Mouse (Mus musculus) frontal cortex, postnatal 25 days (tissue): ENCODE data around the gene St5.

Experiments
- DNase-seq, 2 experiments: peaks; one replicate each; pipeline ENCODE4 v3.0.0; 2022; ENCODE audit warnings: low spot score in 2 of 2

St5 gene

DNA sequence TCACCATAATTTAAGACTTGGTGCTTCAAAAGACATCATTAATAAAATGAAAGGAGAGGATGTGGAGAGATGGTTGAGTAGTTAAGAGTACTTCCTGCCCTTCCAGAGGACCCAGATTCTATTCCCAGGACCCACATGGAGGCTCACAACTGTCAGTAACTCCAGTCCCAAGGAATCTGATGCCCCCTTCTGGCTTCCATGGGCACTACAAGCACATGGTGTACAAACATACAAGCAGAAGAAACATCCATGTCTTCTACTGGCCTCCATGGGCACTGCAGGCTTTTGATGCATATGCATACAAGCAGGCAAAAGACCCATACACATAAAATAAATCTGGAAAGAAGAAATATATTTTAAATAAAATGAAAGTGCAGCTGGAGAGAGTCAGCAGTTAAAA is 3.2 kb downstream of the St5 start:
- DNase-seq = no peak

DNA sequence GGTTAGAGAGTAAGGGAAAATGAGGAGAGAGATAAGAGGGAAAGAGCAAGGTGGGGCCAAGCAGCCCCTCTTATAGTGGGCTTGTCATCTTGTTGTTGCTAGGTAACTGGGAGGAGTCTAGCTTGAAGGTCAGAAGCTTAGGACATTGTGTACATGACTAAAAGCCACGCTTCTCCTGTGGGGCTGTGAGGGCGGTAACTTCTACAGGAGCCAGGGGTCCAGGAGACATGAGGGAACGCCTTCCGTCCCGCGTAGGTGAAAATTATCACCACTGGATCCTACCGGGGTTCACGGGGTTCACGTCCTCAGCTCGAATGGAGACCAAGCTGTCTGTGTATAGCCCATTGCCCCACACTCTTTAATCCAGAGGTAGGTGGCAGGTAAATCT is 8.1 kb downstream of the St5 start:
- DNase-seq = no peak

DNA sequence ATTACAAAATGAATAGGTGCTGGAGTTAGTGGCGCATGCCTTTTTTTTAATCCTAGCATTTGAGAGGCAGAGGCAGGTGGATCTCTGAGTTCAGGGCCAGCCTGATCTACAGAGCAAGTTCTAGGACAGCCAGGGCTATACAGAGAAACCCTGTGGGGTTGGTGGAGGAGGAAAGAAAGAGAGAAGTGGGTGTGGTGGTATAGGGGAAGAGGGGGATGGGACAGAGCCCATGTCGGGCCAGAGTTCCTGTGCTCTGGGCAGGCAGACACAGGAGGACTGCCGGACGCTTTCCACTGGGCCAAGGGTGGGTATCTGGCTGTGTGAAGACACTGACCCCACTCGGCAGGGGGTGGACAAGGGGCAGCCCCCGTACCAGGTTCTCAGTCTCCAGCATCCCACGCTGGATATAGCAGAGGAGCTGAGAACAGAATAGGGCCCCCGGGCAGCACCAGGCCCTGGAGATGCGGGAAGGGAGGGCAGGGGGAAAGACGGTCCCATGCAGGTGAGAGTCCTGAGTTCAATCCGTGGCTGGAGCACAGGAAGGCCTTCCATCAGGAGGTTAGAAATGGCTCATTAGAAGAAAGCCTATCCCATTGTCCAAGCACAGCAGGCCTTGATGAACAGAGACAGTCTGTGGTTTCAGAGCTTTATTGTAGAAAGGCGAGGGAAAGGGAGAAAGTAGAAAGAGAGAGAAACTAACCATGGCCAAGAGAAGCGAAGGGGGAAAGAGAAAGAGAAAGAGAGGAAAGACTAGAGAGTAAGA is 8.6 kb downstream of the St5 start:
- DNase-seq = no peak

DNA sequence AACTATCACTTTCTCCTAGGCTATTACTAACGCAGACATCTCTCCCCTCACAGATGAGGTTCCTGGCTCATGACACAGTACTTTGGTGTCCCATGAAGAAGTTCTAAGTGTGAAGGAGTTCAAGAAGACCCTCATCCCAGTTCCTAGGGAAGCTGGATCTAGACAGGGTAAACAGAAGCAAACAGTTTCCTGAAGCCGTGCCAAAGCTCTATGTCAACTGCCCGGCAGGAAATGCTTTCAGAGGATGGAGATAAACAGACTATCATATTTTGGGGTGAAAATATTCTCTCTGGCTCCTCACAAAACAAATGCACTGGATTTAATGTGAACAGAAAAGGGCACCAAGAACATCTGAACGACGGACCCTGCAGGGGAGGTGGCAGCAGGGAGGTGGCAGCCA is 12.4 kb downstream of the St5 start:
- no peak for DNase-seq

DNA sequence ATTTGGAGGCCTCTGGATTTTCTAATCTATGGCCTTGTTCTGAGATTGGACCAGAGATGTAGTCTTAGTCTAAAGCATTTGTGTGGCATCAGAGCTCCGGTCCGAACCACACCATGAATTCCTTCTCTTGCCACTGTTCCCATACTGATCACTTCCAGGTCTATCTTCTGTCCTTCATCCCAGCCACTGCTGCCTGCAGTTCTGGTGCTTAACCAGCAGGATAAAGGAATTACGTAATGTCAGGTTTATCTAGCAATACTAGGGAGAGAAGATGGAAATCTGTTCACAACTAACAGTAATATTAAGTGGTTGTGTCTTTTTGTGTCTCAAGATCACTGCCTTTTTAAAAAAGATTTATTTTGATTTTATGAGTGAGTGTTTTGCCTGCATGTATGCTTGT is 13.3 kb downstream of the St5 start:
- no peak for DNase-seq

DNA sequence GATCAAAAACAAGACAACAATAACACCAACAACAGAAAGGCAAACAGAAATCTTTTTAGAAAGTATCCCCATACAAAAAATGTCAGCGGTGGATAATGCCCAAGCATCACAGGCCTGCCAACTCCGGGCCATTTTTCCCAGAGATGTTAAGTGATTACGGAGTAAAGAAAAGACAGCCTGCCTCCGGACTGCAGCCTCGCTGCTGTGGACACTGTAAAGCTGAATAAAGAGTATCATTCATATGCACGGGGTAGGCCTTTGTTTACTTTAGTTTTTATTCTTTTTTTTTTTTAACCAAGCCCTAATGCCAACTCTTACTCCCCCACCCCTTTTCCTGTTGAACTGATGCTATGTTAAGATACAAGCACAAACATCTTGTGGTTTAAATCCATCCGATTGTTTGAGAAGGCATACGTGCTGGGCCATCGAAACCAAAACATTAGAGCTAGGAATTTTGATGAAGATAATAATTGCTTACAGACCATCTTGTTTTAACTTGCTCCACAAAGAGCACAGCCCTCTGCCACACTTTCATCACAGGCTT is 16.7 kb downstream of the St5 start:
- DNase-seq = no peak

DNA sequence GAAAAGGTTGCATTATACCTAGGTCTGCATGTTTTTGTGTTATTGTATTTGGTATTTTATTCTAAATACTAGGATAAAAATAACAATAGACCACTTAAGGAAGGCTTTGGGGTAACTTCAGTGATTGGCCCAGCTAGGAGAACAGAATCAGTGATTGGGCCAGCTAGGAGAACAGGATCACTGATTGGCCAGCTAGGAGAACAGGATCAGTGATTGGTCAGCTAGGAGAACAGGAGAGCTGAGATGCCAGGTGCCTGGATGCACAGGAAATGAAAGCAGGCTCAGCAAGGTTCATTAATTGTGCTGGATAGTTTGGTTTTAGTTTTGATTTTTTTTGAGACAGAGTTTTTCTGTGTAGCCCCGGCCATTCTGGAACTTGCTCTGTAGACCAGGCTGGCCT is 22.5 kb downstream of the St5 start:
- no peak for DNase-seq

DNA sequence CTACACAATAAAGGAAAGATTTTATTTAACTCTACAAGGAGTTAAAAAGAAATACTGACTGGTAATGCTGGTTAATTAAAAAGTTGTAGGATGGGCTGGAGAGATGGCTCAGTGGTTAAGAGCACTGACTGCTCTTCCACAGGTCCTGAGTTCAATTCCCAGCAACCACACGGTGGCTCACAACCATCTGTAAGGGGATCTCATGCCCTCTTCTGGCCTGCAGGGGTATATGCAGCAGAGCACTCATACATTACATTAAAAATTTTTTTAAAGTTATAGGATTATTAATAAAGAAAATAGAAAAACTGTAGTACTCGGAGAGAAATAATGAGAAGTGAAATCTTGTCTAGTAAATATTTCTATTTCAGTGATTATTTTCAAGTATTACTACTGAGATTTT is 23.1 kb downstream of the St5 start:
- no peak for DNase-seq

DNA sequence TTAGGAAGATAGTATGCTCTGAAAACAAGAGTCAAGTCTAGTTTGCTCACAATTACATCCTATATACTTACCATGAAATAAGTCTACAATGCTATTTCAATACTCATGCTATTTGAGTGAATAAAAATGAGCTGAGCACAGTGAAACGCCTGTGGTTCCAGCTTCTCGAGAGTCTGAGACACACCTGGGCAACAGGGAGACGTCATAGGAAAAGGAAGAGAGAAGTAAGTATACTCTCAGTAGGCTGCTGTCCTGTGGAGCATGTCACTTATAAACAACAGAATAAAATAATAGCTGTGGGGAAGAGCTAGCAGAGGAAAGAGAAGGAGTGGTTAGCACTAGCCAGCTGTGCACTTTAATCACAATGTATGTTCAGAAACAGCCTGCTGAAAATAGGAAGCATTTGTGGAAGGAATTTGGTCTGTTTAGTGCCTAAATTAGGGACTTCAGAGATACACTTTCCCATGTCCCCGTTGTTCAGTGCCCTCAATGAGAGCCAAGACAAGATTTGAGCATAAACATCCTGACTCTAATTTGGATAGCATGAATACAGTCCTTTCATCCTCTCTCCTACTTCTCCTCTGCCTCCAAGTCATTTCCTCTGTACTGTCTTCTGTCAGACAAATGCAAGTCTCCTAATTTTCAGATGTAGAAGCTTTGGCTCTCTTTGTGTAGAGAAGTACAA is 28.3 kb downstream of the St5 start:
- no peak for DNase-seq

DNA sequence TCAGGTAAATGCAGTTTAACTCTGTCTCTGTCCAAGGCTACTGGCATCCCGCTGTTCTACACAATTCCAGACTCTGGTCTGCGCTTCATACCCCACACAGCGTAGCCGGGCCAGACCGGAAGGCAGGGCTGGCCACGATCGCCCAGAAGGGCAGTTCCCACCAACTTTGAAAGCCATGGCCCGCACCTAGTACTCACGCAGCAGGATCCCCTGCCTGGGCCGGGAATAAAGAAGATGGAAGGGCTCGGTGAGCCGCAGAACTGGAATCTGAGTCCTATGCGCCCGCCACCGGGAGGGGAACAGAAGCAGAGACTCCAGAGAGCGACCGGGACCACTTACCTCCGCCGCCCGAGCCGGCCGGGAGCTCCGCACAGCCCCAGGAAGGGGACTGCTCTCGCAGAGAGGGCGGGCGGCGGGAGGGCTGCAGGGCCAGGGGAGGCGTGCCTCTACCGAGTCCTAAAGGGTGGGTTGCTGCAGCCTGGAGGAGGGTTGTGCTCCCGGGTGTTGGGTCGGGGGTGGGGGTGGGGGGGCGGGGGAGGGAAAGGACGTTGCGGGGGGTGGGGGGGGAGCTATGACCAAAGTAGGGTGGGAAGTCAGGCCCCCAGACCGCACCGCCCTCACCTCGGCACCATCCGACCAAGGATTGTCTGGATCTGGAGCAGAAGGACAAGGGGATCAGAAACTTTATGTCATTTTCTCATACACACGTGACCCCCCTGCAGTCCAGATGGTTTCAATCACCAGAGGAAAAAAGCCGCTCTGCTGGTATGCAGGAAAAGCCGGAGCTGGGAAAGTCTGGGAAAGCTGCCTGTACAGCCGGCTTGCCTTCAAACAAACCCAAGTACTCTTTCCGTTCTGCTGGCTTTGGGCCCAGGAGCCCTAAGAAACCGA is 31.6 kb downstream of the St5 start:
- peak; percentile 23 to 32 for DNase-seq

DNA sequence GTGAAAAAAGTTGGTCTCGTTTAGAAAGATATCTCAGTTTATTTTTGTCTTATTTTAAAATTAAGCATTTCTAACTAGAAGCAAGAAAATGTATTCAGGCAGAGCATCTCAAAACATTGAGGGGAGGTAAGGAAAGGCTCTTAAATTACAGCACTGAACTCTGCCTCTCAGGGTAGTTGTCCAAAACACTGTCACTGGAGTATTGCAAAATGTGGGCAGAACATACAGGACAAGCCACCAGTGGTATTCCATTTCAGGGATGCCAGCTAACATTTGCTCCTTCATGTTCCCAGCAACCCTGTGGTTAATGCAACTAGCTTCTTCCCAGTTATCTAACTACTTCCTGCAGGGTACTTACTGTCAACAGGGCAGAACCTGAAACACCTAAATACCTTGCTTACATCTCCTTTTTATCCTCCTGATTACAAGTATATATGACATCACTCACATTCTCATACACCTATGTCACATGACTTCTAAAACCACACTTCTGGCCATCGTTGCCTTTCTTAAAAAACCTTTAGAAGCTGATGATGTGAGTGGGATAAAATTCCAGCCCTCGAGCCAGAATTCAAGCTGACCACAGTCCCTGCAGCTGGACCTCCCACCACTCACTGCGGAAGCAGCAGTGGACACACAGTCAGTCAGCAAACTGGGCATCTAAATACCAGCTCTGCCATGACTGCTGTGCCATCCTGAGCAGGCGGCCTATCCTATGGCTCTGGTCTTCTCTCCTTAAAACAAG is 33.8 kb downstream of the St5 start:
- DNase-seq = no peak

DNA sequence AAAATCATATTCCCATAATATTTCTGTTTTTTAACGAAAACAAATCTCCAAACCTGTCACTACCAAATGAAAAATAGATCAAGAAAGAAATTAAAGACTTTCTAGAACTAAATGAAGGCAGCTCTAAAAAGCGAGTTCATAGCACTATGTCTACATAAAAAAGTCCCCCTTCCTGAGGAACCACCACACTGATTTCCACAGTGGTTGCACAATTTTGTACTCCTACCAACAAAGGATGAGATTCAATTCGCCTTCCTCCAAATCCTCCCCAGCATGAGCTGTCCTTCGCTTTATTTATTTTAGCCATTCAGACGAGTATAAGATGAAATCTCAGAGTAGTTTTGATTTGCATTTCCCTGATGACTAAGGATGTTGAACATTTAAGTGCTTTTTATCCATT is 36.7 kb downstream of the St5 start:
- no peak for DNase-seq

DNA sequence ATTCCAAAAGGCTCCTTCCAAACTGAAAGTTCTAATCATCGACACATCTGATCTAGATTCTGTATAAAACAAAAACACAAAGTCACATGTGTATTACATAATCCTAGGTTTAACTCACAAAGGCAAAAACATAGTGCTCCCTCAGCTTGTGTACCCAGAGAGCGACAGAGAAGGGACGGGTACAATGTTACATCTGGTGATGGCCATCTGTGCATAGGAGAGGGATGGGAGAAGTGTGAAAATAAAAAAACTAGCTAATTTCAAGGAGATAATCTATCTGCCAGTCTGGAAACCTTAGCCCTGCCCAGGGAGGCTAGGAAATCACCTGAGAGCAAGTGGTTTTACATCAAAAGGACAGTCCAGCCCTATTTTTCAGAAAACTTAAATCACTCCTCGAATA is 40.8 kb downstream of the St5 start:
- DNase-seq = no peak

DNA sequence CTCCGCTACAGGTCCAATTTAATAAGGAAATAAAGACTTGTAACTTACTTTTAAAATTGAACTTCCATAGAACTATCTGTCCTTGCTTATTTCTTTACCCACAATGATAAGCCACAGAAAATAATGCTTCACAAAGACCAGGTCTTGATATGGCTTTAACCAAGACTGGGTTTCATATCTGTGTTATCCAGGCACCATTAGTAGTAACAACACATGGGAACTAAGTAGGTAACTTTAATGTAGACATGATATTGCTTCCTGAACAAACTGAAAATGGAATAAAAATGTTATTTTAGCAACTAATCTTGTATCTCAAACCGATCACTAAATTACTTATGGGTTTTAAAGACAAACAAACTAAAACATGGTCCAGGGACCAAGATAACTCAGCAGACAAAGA is 44.1 kb downstream of the St5 start:
- DNase-seq = no peak

DNA sequence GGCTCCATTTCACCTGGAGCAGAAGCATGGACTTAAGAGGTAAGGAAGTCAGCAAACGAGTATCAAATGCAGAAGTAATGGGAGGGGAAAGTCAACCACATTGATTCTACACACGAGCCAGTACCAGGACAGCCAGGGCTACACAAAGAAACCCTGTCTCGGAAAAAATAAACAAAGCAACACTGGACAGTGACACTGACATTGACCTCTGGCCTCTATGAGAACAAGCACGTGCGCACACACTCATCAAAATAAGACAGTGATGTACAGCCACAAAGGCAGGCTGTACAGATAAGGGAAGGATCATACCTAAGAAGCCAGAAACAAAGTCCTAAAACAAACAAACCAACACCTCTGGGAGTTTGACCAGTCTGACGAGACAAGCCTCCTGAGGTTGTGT is 45.5 kb downstream of the St5 start:
- no peak for DNase-seq

DNA sequence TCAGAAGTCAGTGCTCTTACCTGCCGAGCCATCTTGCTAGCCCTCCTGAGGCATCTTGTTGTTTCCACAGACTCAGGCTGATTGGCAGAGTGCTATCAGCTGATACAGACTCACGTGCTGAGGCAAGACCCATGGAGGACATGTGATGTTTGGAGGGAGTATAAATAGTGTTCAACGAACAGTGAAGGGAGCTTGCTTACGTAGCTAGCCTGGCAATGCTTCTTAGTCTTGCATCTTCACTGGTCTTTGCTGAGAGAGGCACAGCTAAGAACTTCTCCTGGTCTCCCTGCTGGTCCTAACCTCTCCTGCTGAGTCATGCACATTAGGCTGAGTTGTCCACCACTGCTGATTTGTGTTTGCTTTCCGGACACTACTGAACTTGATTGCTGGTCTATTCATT is 48.5 kb downstream of the St5 start:
- no peak for DNase-seq

DNA sequence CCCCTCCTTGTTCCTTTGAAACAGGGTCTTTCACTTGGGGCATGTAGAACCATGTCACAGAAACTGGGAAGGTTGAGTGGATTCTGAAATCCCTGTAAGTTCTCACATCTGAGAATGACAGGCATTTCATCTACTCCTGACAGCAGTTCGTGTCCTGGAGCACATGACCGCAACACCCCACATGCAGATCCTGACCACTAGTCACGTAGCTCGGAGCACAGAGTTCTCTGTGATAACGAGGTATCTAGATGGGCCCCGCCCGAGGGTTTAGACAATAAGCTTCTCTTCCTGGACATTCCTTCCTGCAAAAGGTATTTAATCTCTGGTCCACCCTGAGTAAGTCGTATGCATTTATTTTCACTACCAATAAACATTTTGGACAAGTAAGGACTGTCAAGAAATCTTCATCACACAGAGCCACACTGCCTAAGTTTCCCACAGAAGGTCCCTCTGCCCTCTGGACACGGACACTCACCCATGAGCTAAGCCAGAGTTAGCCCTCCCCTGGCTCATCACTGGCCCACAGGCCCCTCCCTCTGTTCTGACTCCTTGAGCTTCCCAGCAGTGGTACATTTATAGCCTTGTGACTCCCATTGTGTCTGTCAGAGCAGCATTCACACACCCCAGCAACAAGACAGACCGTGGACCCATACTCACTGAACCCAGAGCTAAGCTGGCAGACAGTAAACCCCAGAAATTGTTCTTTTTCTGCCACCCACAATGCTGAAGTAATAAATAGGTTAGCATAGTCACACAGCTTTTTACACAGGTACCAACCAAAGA is 54.4 kb downstream of the St5 start:
- DNase-seq = no peak

DNA sequence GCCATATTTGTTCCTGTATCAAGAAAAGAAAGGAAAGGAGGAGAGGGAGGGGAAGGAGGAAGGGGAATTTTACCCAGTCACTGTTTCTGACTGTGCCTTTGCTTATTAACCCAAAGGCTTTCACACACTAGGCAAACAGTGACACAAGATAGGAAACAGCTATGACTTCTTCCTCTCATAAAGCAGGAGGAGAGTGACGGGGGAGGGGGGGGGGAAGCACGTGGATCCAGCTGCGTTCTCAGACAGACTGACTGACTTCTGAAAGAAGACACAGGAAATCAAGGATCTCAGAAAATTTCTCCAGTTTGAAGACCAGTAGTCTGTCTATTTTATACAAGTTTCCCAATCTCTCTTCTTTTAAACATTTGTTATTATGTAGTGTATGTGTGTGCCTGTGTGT is 56.8 kb downstream of the St5 start:
- no peak for DNase-seq

DNA sequence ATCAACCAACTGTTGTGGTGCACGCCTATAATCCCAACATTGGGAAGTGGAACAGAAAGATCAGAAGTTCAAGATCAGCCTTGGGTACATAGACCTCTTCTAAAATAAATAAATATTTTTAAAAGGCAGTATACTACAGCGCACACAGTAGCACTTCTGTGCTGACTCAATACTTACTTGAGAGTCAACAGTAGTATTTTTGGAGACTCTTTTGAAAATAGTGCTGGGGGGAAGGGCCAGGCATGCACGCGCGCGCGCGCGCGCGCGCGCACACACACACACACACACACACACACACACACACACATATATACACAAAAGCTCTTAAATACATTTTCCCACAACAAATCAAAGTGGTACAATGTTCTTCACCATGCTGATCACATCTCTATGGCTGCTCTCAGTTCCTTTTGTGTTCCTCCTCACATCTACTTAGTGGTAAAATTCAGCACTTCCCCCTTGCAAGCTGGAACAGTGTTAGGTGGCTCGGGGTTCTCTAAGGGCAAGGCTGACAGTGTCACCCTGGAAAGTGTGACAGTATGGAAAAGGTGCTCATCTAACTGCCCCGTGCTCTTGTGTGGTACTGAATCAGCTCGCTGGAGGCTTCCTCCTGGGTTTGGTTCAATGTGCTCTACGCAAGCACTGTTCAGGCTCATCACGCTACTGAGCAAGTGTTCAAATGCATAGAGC is 60.0 kb downstream of the St5 start:
- DNase-seq = no peak

DNA sequence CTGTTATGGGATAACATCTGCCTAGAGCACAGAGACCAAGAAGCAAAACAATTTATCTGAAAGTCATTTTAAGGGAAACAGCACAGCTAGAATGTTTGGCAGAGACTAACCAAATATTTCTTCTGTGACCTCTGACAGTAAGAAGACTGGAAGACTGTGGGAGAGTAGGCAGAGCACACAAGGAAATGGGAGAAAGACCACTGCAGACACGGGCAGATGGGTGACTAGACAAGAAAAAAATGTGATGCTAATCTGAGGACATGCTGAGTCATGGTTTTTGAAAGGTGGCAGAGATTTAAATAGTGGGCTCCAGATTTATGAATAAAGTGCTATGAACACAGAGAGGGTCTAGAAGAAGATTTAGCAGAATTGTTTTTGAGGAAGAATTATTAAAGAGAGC is 61.4 kb downstream of the St5 start:
- DNase-seq = no peak
